Mouse (Mus musculus) MEL (cell line): ENCODE data around the gene Larp4b. TPM values are rescaled to one million over a fixed set of nuclear protein-coding genes. Genes with fewer than 3 reads are reported as not detected.

Source experiments
- DNase-seq: peaks from one replicate; pipeline ENCODE4 v3.0.0; 2011; ENCODE audit warnings: low read depth, low spot score
- H3K27ac ChIP-seq: 2 replicates; pipeline ENCODE4 v1.5.1; 2012; ENCODE audit warnings: low read depth, mild to moderate bottlenecking, control low read depth, low read length, moderate library complexity; ENCODE audit not compliant: control insufficient read depth
- H3K27me3 ChIP-seq, 2 experiments: fragments of 150-350 bp in 1 of 2; sonication (generic) in 1 of 2; 2 replicates each; pipeline ENCODE4 v1.6.1; 2012; ENCODE audit warnings: low read length in 2 of 2, mild to moderate bottlenecking in 2 of 2, improper control_type of control experiment in 1 of 2, moderate library complexity in 1 of 2; ENCODE audit not compliant: insufficient read depth in 2 of 2, control insufficient read depth in 1 of 2
- H3K36me3 ChIP-seq, 2 experiments: 2 replicates each; pipeline ENCODE4 v1.6.1; 2012 to 2014; ENCODE audit warnings: low read length in 2 of 2, improper control_type of control experiment in 1 of 2, inconsistent platforms in 1 of 2, mild to moderate bottlenecking in 1 of 2; ENCODE audit not compliant: insufficient read depth in 2 of 2, control insufficient read depth in 1 of 2
- H3K4me1 ChIP-seq, 2 experiments: fragments of 150-350 bp in 1 of 2; sonication (generic) in 1 of 2; 2 replicates each; pipeline ENCODE4 v1.6.1; 2012; ENCODE audit warnings: low read length in 2 of 2, improper control_type of control experiment in 1 of 2, mild to moderate bottlenecking in 1 of 2; ENCODE audit not compliant: insufficient read depth in 2 of 2, control insufficient read depth in 1 of 2
- H3K4me3 ChIP-seq, 2 experiments: fragments of 150-350 bp in 1 of 2; sonication (generic) in 1 of 2; 2 replicates each; pipeline ENCODE4 v1.5.1; 2012; ENCODE audit warnings: low read depth in 2 of 2, low read length in 2 of 2, mild to moderate bottlenecking in 2 of 2, moderate library complexity in 2 of 2, control low read depth in 1 of 2, improper control_type of control experiment in 1 of 2; ENCODE audit not compliant: control insufficient read depth in 1 of 2, insufficient read depth in 1 of 2
- H3K79me2 ChIP-seq: 2 replicates; pipeline ENCODE4 v1.6.1; 2012; ENCODE audit warnings: mild to moderate bottlenecking, low read length, moderate library complexity; ENCODE audit not compliant: control insufficient read depth, poor library complexity, insufficient read depth
- H3K9ac ChIP-seq: 2 replicates; pipeline ENCODE4 v1.6.1; 2012; ENCODE audit warnings: low read depth, mild to moderate bottlenecking, control low read depth, low read length, moderate library complexity; ENCODE audit not compliant: control insufficient read depth, poor library complexity, severe bottlenecking
- H3K9me3 ChIP-seq: fragments of 150-350 bp; sonication (generic); replicated peaks from 2 replicates; pipeline ENCODE4 v1.6.1; 2012; ENCODE audit warnings: mild to moderate bottlenecking, low read length, improper control_type of control experiment, moderate library complexity; ENCODE audit not compliant: insufficient read depth
- CHD1 ChIP-seq: IDR thresholded peaks from 2 replicates; pipeline ENCODE4 v1.6.1; 2012; ENCODE audit warnings: low read depth, mild to moderate bottlenecking, inconsistent platforms, low read length, improper control_type of control experiment
- E2F4 ChIP-seq: IDR thresholded peaks from 2 replicates; pipeline ENCODE4 v1.6.1; 2011; ENCODE audit warnings: low read depth, low read length, improper control_type of control experiment, borderline replicate concordance
- ETS1 ChIP-seq: IDR thresholded peaks from 2 replicates; pipeline ENCODE4 v1.6.1; 2012; ENCODE audit warnings: low read depth, mild to moderate bottlenecking, inconsistent platforms, low read length, improper control_type of control experiment, moderate library complexity
- GABPA ChIP-seq: IDR thresholded peaks from 2 replicates; pipeline ENCODE4 v1.6.1; 2012; ENCODE audit warnings: low read depth, mild to moderate bottlenecking, inconsistent platforms, low read length, improper control_type of control experiment, moderate library complexity
- JUND ChIP-seq: IDR thresholded peaks from 2 replicates; pipeline ENCODE4 v1.6.1; 2011; ENCODE audit warnings: low read depth, mild to moderate bottlenecking, improper control_type of control experiment, low read length
- KAT2A ChIP-seq: conservative IDR thresholded peaks from 2 replicates; pipeline ENCODE4 v1.6.1; 2012; ENCODE audit warnings: low read depth, low read length, improper control_type of control experiment, inconsistent platforms
- MAFK ChIP-seq: IDR thresholded peaks from 2 replicates; pipeline ENCODE4 v1.6.1; 2011; ENCODE audit warnings: low read depth, mild to moderate bottlenecking, low read length, improper control_type of control experiment, borderline replicate concordance
- MAX ChIP-seq: IDR thresholded peaks from 2 replicates; pipeline ENCODE4 v1.6.1; 2011; ENCODE audit warnings: low read length, improper control_type of control experiment
- MAZ ChIP-seq: IDR thresholded peaks from 2 replicates; pipeline ENCODE4 v1.6.1; 2012; ENCODE audit warnings: low read depth, mild to moderate bottlenecking, inconsistent platforms, low read length, improper control_type of control experiment
- MXI1 ChIP-seq: IDR thresholded peaks from 2 replicates; pipeline ENCODE4 v1.6.1; 2011; ENCODE audit warnings: mild to moderate bottlenecking, low read depth, low read length, improper control_type of control experiment
- NELFE ChIP-seq: IDR thresholded peaks from 2 replicates; pipeline ENCODE4 v1.6.1; 2011; ENCODE audit warnings: low read depth, low read length, improper control_type of control experiment
- NRF1 ChIP-seq: IDR thresholded peaks from 2 replicates; pipeline ENCODE4 v1.6.1; 2014; ENCODE audit warnings: low read depth, mild to moderate bottlenecking, inconsistent platforms, low read length, improper control_type of control experiment, moderate library complexity; ENCODE audit not compliant: poor library complexity, insufficient read depth, severe bottlenecking
- POLR2A ChIP-seq, 2 experiments: IDR thresholded peaks; 2 replicates each; pipeline ENCODE4 v1.6.1; 2011 to 2012; ENCODE audit warnings: low read length in 2 of 2, mild to moderate bottlenecking in 2 of 2, control low read depth in 1 of 2, improper control_type of control experiment in 1 of 2, low read depth in 1 of 2, moderate library complexity in 1 of 2; ENCODE audit not compliant: control insufficient read depth in 1 of 2, insufficient read depth in 1 of 2, poor library complexity in 1 of 2
- SIN3A ChIP-seq: IDR thresholded peaks from 2 replicates; pipeline ENCODE4 v1.6.1; 2012; ENCODE audit warnings: low read length, improper control_type of control experiment, inconsistent platforms
- SMC3 ChIP-seq: IDR thresholded peaks from 2 replicates; pipeline ENCODE4 v1.6.1; 2011; ENCODE audit warnings: low read depth, low read length, improper control_type of control experiment
- TAL1 ChIP-seq: IDR thresholded peaks from 2 replicates; pipeline ENCODE4 v1.6.1; 2012; ENCODE audit warnings: mild to moderate bottlenecking, inconsistent platforms, low read length, moderate library complexity, mixed read lengths
- UBTF ChIP-seq: IDR thresholded peaks from 2 replicates; pipeline ENCODE4 v1.6.1; 2012; ENCODE audit warnings: low read depth, mild to moderate bottlenecking, inconsistent platforms, low read length, improper control_type of control experiment, moderate library complexity, borderline replicate concordance; ENCODE audit not compliant: insufficient read depth
- USF1 ChIP-seq: IDR thresholded peaks from 2 replicates; pipeline ENCODE4 v1.6.1; 2014; ENCODE audit warnings: low read depth, mild to moderate bottlenecking, inconsistent platforms, low read length, improper control_type of control experiment, moderate library complexity
- ZC3H11A ChIP-seq: IDR thresholded peaks from 2 replicates; pipeline ENCODE4 v1.6.1; 2012; ENCODE audit warnings: low read depth, mild to moderate bottlenecking, inconsistent platforms, low read length, improper control_type of control experiment
- ZKSCAN1 ChIP-seq: IDR thresholded peaks from 2 replicates; pipeline ENCODE4 v1.6.1; 2012; ENCODE audit warnings: low read depth, mild to moderate bottlenecking, inconsistent platforms, low read length, improper control_type of control experiment, moderate library complexity
- ZMIZ1 ChIP-seq: IDR thresholded peaks from 2 replicates; pipeline ENCODE4 v1.6.1; 2012; ENCODE audit warnings: low read depth, mild to moderate bottlenecking, inconsistent platforms, low read length, improper control_type of control experiment, moderate library complexity
- polyA plus RNA-seq, 2 experiments: library from polyadenylated mRNA; stranded (reverse) in 1 of 2; unstranded in 1 of 2; fragments of >175 nt in 1 of 2; fragments of >200 nt in 1 of 2; gene quantifications; 2 replicates each; pipeline versions ENCODE4 v1.2.1 to v1.2.4; 2012; ENCODE audit warnings: low replicate concordance in 2 of 2, low read depth in 1 of 2; ENCODE audit not compliant: insufficient read length in 2 of 2, insufficient read depth in 1 of 2, missing spikeins in 1 of 2
- total RNA-seq: library from RNA; depleted of rRNA; stranded (reverse); fragments of 300-350 nt; gene quantifications from 2 replicates; pipeline ENCODE4 v1.2.3, GENCODE M21; 2012

Larp4b gene
- total and polyA plus RNA-seq, 3 experiments: 57.7 to 340 (median 67.0) TPM

- Histone ChIP-seq H3K4me3 (no peak overlapping the region), H3K4me1 (peaks cover 0 to 2% of the 10 kb centered on the region in 2 experiments; a peak in 1 of 4 replicates), H3K36me3 (no peaks in the 10 kb centered on the region; a peak in 1 of 4 replicates), H3K9me3 (no peaks in the 10 kb centered on the region), H3K9ac (no peak overlapping the region), H3K27ac (no peak overlapping the region), H3K27me3 (peaks cover 0 to 6% of the 10 kb centered on the region in 2 experiments; a peak in 2 of 4 replicates), H3K79me2 (no peaks in the 10 kb centered on the region)
- no peak for DNase-seq
- TF ChIP-seq MAFK (no peak), POLR2A (IDR thresholded peaks at IDR 0.05; ENCODE audit: control insufficient read depth in 1 of 2, insufficient read depth in 1 of 2, low read depth in 1 of 2, low read length in 2 of 2, poor library complexity in 1 of 2) (no peak), ZKSCAN1 (no peak), KAT2A (no peak), MAZ (no peak), MXI1 (no peak), JUND (no peak)
Observed at GRCm38 (mm10) chr13:9061394-9061793, 32.3 kb upstream of the Larp4b start.

DNA sequence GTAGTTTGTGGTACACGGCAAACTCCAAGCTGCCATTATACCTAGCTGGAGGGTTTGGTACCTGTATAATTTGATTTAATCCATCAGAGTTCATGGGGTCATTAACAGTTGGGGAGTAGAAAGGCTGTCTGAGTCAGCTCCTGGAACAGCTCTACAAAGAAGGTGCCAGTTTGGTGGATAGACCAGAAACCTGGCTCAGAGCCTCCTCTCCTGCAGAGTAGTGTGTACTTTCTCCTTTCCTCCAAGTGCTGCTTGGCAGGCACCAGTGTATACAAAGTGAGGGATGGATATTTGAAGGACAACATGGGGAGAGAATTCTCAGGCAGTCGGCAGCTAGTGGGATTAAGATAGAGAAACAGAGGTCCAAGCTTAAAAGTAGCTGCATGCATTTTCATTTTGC is 29.5 kb upstream of the Larp4b start:
- DNase-seq: no peak
- Histone ChIP-seq H3K36me3 (peaks cover 0 to 3% of the 10 kb centered on the region in 2 experiments; a peak in 1 of 4 replicates), H3K79me2 (no peaks in the 10 kb centered on the region), H3K4me1 (no peaks in the 10 kb centered on the region; a peak in 1 of 4 replicates), H3K27ac (no peak overlapping the region), H3K27me3 (peaks cover 4 to 9% of the 10 kb centered on the region in 2 experiments; a peak in 3 of 4 replicates), H3K9ac (no peak overlapping the region), H3K9me3 (no peaks in the 10 kb centered on the region), H3K4me3 (no peak overlapping the region)
- TF ChIP-seq ZMIZ1 (no peak), MAX (no peak), NRF1 (no peak), E2F4 (no peak), CHD1 (no peak), JUND (no peak), GABPA (no peak), MAFK (no peak), SIN3A (no peak), USF1 (no peak), ZKSCAN1 (no peak), SMC3 (no peak), MXI1 (no peak), UBTF (no peak), ETS1 (no peak), ZC3H11A (no peak), POLR2A (IDR thresholded peaks at IDR 0.05; ENCODE audit: control insufficient read depth in 1 of 2, insufficient read depth in 1 of 2, low read depth in 1 of 2, low read length in 2 of 2, poor library complexity in 1 of 2) (no peak), NELFE (no peak), TAL1 (no peak)
